Mouse (Mus musculus): ENCODE measurements around the gene Ranbp10. TPM values are rescaled to one million over a fixed set of nuclear protein-coding genes. Genes with fewer than 3 reads are reported as not detected.

The Ranbp10 gene
- polyA plus RNA-seq, 1 experiment from 2014 or later = 14.6 TPM

DNA sequence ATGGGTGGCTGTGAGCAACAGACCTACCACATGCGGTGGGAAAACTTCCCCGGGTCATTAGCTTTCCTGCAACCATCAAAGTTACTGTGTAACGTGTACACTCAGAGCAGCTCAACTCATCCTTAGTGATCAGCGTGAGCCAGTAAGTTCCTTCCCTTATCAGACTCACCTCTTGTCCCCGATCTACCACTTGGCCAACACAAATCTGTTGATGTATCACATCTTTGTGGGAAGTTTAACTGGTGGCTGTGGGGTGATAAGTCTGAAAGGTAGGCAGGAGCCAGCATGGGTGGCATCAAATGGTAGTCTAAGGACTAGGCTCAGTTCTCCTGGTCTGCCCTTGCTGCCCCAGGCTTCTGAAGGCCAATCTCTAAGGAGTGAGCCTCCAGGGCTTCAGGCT lies 95.0 kb downstream of the Ranbp10 start:
- ATAC-seq (ENCODE audit: low FRiP score, low read depth) = no peak
- H3K4me2 ChIP-seq (replicated peaks) = no peak overlapping the region
- no peaks in the 10 kb centered on the region for H3K9me3 ChIP-seq
- H3K36me3 ChIP-seq = peaks cover 14% of the 10 kb centered on the region; the same call in 1 of the 2 replicates
- no peak overlapping the region for H3K4me3 ChIP-seq
- WGBS = 93% methylated on average over 5 of the region's 5 CpGs
- H3K9ac ChIP-seq = no peak overlapping the region
- H3K27me3 ChIP-seq (replicated peaks) = no peaks in the 10 kb centered on the region
- no peaks in the 10 kb centered on the region for H3K4me1 ChIP-seq
- no peak overlapping the region for H3K27ac ChIP-seq

DNA sequence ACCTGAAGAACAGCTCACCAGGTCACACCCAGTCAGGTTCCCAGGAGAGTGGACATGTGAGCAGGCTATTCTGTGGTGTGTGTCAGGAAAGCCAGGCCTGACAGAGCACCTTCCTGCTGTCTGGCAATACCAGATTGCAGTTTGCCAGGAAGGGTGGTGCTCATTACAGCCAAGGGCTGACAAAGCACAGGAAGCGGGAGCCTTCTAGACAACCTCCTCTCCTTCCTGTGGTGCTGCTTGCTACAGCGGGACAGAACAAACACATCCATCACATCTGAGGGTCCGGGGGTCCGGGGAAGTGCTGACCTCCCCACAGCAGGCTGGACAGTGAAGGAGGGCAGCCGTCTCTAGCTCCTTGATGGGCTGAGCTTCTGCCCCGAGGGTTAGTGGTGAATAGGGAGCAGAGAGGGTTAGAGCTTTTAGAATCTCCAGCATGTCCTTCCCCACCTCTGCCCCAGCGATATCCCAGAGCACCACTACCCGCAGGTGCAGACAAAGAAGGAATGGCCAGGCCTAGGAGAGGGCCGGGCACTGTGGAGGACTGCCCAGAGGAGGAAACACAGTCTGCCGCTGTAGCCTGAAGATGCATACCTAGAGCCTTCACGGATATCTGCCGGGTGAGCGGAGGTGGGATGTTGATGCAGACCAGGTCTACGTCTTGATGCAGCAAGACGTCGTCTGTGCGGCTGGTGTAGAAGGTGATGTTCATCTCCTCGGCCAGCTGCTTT lies 99.6 kb downstream of the Ranbp10 start:
- peaks cover 43% of the 10 kb centered on the region for H3K36me3 ChIP-seq

DNA sequence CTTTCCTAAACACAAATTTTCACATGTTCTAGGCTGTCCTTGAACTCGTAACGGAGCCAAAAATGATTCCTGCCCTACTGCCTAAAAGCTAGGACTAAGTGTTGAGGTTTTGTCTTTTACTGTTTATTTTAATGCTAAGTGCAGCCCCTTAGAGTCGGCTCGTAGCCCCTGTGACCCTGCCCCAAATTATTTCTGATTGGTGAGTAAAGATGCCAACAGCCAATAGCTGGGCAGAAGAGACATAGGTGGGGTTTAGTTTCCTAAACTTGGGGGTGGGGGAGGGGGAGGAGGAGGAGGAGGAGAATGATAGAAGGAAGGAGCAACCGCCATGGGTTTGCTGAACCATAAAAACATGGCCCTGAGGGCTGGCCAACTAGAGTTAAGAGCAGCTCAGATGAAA lies 101.4 kb downstream of the Ranbp10 start:
- Histone ChIP-seq H3K9me3 (no peaks in the 10 kb centered on the region), H3K36me3 (peaks cover 47% of the 10 kb centered on the region), H3K4me2 (replicated peaks) (no peak overlapping the region), H3K9ac (no peak overlapping the region), H3K27ac (no peak overlapping the region), H3K4me3 (no peak overlapping the region), H3K27me3 (replicated peaks) (no peaks in the 10 kb centered on the region), H3K4me1 (no peaks in the 10 kb centered on the region)
- WGBS = 77% methylated on average over 5 of the region's 5 CpGs
- no peak for ATAC-seq (ENCODE audit: low FRiP score, low read depth)

More for the DNA sequence above, 99.6 kb downstream of the Ranbp10 start:
- no peaks in the 10 kb centered on the region for H3K9me3 ChIP-seq
- ATAC-seq (ENCODE audit: low FRiP score, low read depth) = no peak
- H3K27me3 ChIP-seq (replicated peaks) = no peaks in the 10 kb centered on the region
- WGBS = 89% methylated on average over 18 of the region's 18 CpGs
- H3K4me1 ChIP-seq = no peaks in the 10 kb centered on the region
- no peak overlapping the region for H3K27ac ChIP-seq
- H3K9ac ChIP-seq = no peak overlapping the region
- H3K4me2 ChIP-seq (replicated peaks) = no peak overlapping the region
- H3K4me3 ChIP-seq = no peak overlapping the region

DNA sequence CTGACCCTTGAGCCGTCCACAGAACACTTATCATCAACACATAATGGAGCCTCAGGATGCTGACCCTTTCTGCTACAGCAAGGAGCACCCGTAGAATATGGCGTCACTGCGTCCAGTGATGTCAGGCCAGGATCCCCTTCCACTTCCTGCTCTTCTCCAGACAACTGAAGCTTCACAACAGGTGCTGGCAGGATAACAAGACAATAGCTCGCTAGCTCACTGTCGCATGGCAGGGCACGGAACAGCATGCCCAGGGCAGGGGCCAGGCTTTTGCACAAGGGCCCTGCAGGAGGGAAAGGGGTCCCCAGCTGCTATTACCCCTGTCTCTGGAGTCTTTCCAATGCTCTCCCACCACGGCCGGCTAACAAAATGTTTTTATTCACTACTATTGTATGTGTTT lies 104.3 kb downstream of the Ranbp10 start:
- Histone ChIP-seq H3K4me2 (replicated peaks) (no peak overlapping the region), H3K27me3 (replicated peaks) (no peaks in the 10 kb centered on the region), H3K9me3 (no peaks in the 10 kb centered on the region), H3K4me1 (no peaks in the 10 kb centered on the region), H3K4me3 (no peak overlapping the region), H3K36me3 (peaks cover 46% of the 10 kb centered on the region), H3K27ac (no peak overlapping the region), H3K9ac (no peak overlapping the region)
- 94% methylated on average over 9 of the region's 9 CpGs for WGBS
- no peak for ATAC-seq (ENCODE audit: low FRiP score, low read depth)

DNA sequence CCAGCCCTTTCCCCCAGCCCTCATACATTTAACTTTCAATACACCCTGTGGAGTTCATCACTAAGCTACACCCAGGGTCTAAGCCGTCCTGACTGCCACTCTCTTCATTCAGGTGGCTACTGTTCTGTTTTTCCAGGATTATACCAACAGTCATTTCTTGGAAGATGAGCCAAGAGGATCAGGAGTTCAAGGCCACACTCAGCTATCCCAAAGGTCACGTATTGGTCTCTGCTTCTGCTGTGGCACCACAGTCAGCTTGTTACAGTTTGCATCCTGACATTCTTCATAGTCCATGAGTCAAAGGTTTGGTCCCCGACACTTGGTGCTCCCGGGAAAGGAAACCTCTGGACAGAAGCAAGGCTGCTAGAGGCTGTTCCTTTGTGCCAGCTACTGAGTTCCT lies 107.5 kb downstream of the Ranbp10 start:
- Histone ChIP-seq H3K27ac (no peak overlapping the region), H3K9me3 (no peaks in the 10 kb centered on the region), H3K9ac (no peak overlapping the region), H3K4me2 (replicated peaks) (no peak overlapping the region), H3K4me3 (no peak overlapping the region), H3K36me3 (peaks cover 49% of the 10 kb centered on the region), H3K27me3 (replicated peaks) (no peaks in the 10 kb centered on the region), H3K4me1 (no peaks in the 10 kb centered on the region)
- no peak for ATAC-seq (ENCODE audit: low FRiP score, low read depth)
- 89% methylated on average over 4 of the region's 4 CpGs for WGBS

Other genes starting within 250 kb of the Ranbp10 start
- gene Ripor1, start 222.1 kb downstream of the Ranbp10 start, polyA plus RNA-seq (2016; fragmentation: Nextera tagmentation; extraction: Ambion mirVana) = 21.3 and 22.1 TPM in 2 replicates
- gene Ctcf, start 190.8 kb downstream of the Ranbp10 start, polyA plus RNA-seq (2016; fragmentation: Nextera tagmentation; extraction: Ambion mirVana) = 120 and 127 TPM in 2 replicates
- gene Agrp, start 190.0 kb downstream of the Ranbp10 start, polyA plus RNA-seq (2016; fragmentation: Nextera tagmentation; extraction: Ambion mirVana) = 1.5 and 2.0 TPM in 2 replicates
- gene Carmil2, start 141.1 kb downstream of the Ranbp10 start, polyA plus RNA-seq (2016; fragmentation: Nextera tagmentation; extraction: Ambion mirVana) = 12.4 and 13.8 TPM in 2 replicates
- 84.1 and 90.7 TPM in 2 replicates for gene Acd, start 126.2 kb downstream of the Ranbp10 start, polyA plus RNA-seq (2016; fragmentation: Nextera tagmentation; extraction: Ambion mirVana)
- 31.9 and 38.5 TPM in 2 replicates for gene Pard6a, start 126.2 kb downstream of the Ranbp10 start, polyA plus RNA-seq (2016; fragmentation: Nextera tagmentation; extraction: Ambion mirVana)
- gene 4933405L10Rik, start 119.7 kb downstream of the Ranbp10 start, polyA plus RNA-seq (2016; fragmentation: Nextera tagmentation; extraction: Ambion mirVana) = not detected in 2 replicates
- gene Enkd1, start 119.1 kb downstream of the Ranbp10 start, polyA plus RNA-seq (2016; fragmentation: Nextera tagmentation; extraction: Ambion mirVana) = 19.4 and 20.3 TPM in 2 replicates
- gene Gfod2, start 68.7 kb downstream of the Ranbp10 start, polyA plus RNA-seq (2016; fragmentation: Nextera tagmentation; extraction: Ambion mirVana) = 63.1 and 64.6 TPM in 2 replicates
- gene Tsnaxip1, start 381 bp upstream of the Ranbp10 start, polyA plus RNA-seq (2016; fragmentation: Nextera tagmentation; extraction: Ambion mirVana) = 0.24 and 0.27 TPM in 2 replicates
- 58.6 and 61.8 TPM in 2 replicates for gene Cenpt, start 25.9 kb upstream of the Ranbp10 start, polyA plus RNA-seq (2016; fragmentation: Nextera tagmentation; extraction: Ambion mirVana)
- 73.0 and 77.7 TPM in 2 replicates for gene Thap11, start 27.8 kb upstream of the Ranbp10 start, polyA plus RNA-seq (2016; fragmentation: Nextera tagmentation; extraction: Ambion mirVana)
- 238 and 249 TPM in 2 replicates for gene Nutf2, start 33.2 kb upstream of the Ranbp10 start, polyA plus RNA-seq (2016; fragmentation: Nextera tagmentation; extraction: Ambion mirVana)
- gene Edc4, start 53.5 kb upstream of the Ranbp10 start, polyA plus RNA-seq (2016; fragmentation: Nextera tagmentation; extraction: Ambion mirVana) = 62.0 and 63.1 TPM in 2 replicates
- gene Nrn1l, start 66.2 kb upstream of the Ranbp10 start, polyA plus RNA-seq (2016; fragmentation: Nextera tagmentation; extraction: Ambion mirVana) = 0.73 TPM in 1 of 2 replicates, not detected in the other
- gene Pskh1, start 73.1 kb upstream of the Ranbp10 start, polyA plus RNA-seq (2016; fragmentation: Nextera tagmentation; extraction: Ambion mirVana) = 20.0 and 20.8 TPM in 2 replicates
- gene Ctrl, start 106.5 kb upstream of the Ranbp10 start, polyA plus RNA-seq (2016; fragmentation: Nextera tagmentation; extraction: Ambion mirVana) = 2.3 and 2.4 TPM in 2 replicates
- 27.9 and 30.7 TPM in 2 replicates for gene Psmb10, start 111.1 kb upstream of the Ranbp10 start, polyA plus RNA-seq (2016; fragmentation: Nextera tagmentation; extraction: Ambion mirVana)
- gene Lcat, start 116.0 kb upstream of the Ranbp10 start, polyA plus RNA-seq (2016; fragmentation: Nextera tagmentation; extraction: Ambion mirVana) = 0.85 and 0.98 TPM in 2 replicates
- 11.8 and 13.9 TPM in 2 replicates for gene Slc12a4, start 138.7 kb upstream of the Ranbp10 start, polyA plus RNA-seq (2016; fragmentation: Nextera tagmentation; extraction: Ambion mirVana)
- not detected in 2 replicates for gene Dpep3, start 152.1 kb upstream of the Ranbp10 start, polyA plus RNA-seq (2016; fragmentation: Nextera tagmentation; extraction: Ambion mirVana)
- gene Dus2, start 164.0 kb upstream of the Ranbp10 start, polyA plus RNA-seq (2016; fragmentation: Nextera tagmentation; extraction: Ambion mirVana) = 17.9 and 19.6 TPM in 2 replicates
- not detected in 2 replicates for gene Dpep2nb, start 178.6 kb upstream of the Ranbp10 start, polyA plus RNA-seq (2016; fragmentation: Nextera tagmentation; extraction: Ambion mirVana)
- gene Ddx28, start 184.5 kb upstream of the Ranbp10 start, polyA plus RNA-seq (2016; fragmentation: Nextera tagmentation; extraction: Ambion mirVana) = 19.7 and 20.9 TPM in 2 replicates
- 4.4 and 5.6 TPM in 2 replicates for gene Nfatc3, start 231.5 kb upstream of the Ranbp10 start, polyA plus RNA-seq (2016; fragmentation: Nextera tagmentation; extraction: Ambion mirVana)

Measured in neural tube, embryonic 12.5 days (tissue).